Mouse (Mus musculus) layer of hippocampus, postnatal 25 days (tissue): ENCODE data around the gene Tcerg1l. TPM values are rescaled to one million over a fixed set of nuclear protein-coding genes. Genes with fewer than 3 reads are reported as not detected.

Experiments
- DNase-seq, 2 experiments: peaks; one replicate each; pipeline ENCODE4 v3.0.0; 2022; ENCODE audit warnings: mixed read lengths in 2 of 2, low spot score in 1 of 2; ENCODE audit errors: extremely low spot score in 1 of 2
- total RNA-seq, 2 experiments: library from RNA; stranded (reverse); gene quantifications; 2 replicates each; pipeline ENCODE4 v1.2.3; 2021

Gene Tcerg1l
- 10 to 100 TPM; 10.6 to 13.8 TPM for total RNA-seq

DNA sequence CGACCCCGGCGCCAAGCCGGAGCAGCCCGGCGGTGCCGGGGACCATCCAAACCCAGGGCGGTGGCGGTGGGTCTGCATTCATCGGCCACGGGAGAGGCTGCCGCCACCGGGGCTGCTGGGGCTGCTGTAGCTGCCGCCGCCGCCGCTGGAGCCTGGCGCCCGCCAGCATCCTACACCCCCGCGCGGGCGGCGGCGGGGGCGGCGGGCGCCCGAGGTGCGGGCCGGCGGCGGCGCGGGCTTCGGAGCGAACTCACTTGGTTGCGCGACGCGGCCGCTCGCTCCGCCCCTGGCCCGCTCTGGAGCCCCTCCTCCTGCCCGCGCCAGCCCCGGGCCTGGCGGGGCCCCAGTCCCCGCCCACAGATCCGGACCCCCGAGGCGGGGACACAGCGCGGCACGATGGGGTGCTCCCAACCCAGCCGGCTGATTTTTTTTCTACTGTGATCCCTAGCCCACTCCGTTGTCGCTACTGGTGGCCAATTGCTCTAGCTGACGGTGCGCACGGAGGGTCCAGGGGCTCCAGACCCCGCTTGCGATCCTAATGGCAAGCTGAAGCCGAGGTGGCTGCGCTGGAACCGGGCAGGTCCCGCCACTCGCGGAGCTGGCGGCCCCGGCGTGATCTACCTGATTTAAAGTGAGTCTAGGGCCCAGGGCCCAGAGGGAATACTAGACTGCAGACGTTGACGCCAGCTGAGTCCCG lies at the start of gene Tcerg1l:
Gene Tcerg1l, minus strand, starts transcription at position 246 of the 697 bp plus-strand sequence.
- peak; percentile 11 to 31 for DNase-seq

DNA sequence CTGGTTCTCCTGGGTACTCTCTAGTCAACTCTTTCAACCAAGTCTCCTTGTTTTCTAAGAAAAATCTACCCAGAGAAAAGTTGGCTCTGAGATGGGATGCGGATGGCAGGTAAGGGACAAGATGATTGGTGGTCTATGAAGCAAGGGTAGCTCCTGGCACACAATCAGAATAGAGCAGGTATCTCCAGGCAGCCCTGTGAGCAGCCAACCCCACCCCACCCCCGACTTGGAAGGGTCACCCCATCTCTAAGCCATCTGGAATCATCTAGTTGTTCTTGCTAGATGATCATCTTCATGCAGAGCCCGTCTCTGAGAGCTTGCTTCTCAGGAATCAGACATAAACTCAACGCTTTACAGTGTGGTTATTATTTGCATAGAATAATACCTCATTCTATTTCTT lies 44.6 kb upstream of the Tcerg1l start:
- DNase-seq: no peak

DNA sequence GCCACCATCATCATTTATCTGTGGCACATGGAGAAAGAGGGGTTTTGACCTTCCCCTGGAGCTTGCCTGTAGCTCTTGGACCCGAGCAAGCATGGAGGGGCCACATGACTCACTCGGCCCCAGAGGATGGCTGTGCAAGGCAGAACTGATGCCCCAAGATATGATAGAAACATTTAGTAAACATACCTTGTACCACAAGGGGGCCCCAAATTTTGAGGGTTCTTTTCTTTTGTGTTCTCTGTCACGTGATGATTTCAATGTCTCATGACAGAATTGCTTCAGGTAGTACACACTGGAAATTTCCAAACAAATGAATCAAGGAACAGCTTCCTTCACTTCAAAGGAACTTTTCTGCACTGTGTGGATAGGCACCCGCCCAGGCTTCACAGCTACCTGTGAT lies 35.0 kb upstream of the Tcerg1l start:
- DNase-seq: peak in 1 of 2 experiments; percentile 7

DNA sequence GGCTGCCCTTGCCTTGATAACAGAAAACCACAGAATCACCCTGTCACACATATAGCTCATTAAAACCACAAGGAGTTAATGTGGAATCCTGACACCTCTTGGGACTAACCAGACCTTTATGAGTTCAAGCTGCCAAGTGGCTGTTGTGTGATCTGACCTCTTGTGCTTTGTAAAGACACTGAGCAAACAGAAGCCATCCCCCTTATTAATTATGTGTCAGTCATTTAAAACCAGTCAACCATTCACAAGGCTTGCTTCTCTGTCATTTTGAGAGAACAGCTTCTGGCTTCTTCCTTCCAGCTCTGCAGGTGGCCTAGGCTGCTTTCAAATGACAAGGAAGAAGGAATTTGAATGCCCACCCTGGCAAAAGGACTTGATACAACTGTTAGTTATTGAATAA lies 33.9 kb upstream of the Tcerg1l start:
- no peak for DNase-seq

DNA sequence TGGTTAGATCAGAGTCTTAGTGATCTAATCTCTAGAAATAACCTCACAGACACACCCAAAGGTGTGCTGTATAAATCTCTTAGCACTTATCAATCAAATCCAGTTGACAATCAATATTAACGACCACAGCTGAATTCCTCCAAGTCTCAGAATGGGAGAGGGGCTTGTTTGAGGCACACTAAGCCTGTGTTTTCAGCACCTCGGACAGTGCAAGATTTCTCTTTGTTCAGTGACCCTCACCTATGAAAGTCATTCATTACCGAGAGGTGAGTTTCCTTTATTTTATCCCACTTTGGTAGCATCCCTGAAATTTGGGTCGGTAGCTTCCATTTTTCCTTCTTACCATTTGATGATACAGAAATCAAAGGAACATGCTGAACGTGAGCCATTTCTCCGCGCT lies 32.4 kb upstream of the Tcerg1l start:
- no peak for DNase-seq

DNA sequence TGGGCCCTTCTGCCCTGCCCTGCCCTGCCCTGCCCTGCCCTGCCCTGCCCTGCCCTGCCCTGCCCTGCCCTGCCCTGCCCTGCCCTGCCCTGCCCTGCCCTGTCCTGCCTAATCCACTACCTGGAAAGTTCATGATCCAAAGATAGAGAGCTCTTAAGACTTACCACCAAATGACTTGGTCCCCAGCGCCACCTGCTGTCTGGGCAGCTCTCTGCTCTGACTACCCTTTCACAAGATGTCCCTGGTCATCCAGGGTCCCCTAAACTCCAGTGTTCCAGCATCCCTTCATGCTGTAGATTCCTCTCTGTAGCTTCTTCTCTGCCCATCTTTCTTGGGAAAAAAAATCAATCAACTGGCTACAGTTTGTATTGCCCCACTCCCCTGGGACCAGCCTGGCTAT lies 31.3 kb upstream of the Tcerg1l start:
- peak; percentile 38 to 74 for DNase-seq

DNA sequence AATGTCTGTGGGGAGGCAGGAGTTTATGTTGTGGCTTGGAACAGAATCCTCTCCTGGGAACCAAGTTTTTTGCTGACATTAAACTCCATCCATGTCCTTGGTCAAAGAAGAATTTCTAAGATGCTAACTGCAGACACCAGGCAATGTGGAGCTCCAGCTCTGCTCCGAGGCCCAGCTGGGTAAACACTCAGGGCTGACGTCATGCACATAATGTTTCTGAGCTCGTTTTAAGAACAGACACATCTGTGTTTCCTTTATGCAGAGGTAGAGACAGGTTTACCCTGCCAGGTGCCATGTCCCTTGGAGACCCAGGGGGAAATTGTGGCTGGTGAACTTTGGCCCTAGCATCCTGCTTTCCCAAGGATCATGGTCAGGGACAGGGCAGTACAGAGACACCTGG lies 29.9 kb upstream of the Tcerg1l start:
- no peak for DNase-seq

DNA sequence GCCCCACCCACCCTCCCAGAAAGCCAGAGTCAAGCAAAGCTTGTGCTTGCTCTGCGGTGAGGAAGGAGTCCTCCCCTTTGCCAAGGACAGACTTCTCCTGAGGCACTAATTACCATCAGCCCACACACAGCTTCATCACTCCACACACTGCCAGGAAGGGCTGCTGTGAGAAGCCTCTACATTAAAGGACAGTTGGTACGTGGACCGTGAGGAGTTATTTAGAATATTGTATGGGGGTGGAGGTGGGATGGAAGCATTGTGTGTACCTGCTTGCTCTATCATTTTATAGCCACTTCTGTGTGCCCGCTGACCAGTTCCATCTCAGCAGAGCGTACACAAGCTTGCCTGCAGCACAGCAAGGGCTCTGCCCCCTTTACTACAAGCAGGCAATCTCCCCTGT lies 16.0 kb upstream of the Tcerg1l start:
- no peak for DNase-seq

DNA sequence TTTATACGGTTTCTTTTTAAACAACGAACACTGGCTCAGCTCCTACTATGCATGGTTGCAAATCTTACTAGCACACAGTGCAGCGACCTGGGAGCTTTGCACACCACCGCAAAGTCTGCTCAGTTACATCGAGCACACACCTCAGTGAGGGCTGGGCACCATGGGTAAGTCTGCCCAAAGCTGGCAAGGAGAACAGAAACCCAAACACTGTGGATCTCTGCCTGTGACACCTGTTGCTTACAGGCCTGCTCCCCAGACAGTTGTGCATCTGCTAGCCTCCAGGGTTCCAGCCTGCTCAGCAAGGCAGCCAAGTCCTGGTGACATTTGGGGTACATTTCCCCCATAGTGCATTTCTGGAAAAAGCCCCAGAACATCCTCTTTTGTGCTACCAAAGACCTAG lies 4.1 kb upstream of the Tcerg1l start:
- DNase-seq: no peak

DNA sequence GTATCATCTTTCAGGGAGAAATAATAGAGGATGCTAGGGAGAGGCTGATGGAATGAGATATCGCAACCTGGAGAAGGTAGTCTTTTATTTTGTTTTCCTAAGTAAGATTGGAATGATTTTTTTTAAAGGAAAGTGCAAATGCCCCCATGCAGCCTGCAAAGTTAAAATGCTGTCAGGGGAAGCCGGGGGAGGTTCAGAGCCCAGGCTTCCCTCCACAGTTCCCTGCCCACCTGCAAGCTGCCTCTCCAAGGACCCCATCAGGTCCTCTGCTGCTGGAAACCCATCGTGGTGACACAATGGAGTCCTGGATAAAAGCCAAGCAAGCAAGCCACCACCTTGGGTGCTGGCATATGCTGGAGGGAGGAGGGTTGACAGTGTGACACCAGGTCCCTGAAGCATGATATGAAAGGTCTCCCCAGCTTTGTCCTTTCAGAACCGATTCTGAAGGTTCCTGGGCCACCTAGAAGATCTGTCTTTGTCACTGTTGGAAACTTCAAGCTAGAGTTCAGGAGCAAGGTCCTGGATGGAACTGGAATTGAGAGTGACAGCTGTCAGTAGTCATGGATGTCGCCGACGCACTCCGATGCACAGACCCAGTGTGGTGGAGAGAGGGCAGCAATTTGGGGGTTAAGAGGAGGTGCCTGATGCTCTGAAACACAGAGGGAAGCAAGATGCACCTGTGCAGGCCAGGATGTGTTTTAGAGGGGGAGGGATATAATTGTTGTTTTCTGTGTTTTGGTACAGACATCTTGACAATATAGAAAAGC lies 3.2 kb upstream of the Tcerg1l start:
- no peak for DNase-seq

DNA sequence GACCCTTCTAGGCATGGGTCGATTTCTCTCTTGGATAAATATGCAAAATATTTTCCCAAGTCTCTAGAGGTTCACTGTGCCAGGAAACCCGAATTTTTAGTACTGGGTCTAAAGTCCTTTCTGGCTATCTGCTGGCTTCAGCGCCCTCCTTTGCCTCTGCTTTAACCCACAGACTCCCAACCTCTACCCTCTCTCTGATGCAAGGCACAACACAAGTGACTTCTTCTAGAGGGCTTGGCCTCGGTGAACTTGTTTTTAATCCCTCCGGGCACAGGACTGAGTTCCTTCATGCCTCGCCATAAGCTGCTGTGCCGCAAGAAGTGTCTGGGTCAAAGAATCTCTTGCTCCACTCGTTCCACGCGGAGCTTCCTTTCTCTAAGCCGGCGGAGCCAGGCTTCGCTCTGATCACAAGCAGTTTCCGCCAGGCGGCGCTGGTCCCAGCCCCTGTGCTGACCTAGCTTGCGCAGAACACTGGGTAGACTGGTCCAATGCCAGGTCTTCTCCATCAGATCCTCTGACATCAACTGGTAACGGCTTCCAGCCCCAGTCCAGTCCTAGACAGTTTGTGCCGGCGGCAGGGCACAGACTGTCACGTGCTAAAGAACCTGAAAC lies 758 bp upstream of the Tcerg1l start:
- DNase-seq: peak; percentile 67 to 78

DNA sequence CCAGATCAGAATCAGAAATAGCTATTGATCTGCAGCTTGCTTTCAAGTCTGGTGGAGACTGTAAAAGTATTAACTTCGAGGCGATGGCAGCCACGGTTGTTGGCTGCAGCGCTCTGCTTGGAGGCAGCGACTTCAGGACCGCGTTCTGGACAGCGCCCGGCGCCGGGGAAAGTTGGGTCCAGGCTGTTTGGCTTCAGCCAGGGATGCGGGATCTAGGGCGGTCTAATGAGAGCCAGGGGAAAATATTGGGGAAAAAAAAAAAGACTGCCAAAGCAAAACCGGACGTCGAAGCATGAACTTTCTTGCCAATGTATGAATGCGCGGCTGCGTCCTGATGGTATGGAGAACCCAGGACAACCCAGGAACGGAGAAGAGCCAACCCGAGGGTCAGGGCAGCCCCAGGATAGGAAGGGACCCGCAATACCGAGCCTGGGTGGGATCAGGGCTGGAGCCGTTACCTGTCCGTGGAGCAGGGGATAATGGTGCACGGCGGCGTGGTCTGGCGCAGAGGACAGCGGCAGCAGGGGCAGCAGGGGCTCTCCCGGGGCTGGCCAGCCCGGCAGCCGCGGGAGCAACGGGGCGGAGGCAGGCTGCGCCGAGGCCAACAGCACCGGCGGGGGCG lies 556 bp downstream of the Tcerg1l start:
- DNase-seq: peak; percentile 17 to 45

DNA sequence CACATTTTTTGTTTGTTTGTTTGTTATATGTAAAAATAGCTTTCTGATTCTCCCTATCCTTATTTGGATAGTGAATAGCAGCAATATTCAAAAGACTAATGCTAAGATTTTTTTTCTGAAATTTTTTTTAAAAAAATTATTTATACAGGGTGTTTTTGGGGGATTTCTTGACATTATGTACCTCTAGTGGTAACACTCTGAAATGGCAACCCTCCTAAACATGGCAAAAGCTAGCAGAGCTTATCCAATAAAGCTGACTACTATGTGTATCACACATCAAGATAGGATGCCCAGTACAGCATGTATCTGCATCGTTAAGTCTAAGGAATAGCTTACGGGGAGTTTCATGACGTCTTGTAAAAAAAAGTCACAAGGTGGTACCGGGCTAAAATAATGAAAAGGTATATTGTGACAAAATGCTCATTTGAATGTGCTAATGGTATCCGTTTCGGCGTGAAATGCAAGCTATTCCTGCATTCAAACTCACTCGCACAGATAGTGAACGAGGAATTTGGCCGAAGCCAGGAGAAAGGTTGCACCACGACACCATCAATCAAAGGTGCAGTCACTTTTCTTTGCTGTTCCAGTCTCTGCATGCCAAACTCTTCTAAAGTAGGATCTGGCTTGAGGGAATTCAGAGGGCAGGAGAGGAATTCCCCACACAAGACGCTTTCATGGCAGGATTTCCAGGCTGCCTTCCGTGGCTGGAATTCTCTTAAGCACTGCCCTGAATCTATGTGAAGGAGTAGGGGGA lies 1.2 kb downstream of the Tcerg1l start:
- no peak for DNase-seq

DNA sequence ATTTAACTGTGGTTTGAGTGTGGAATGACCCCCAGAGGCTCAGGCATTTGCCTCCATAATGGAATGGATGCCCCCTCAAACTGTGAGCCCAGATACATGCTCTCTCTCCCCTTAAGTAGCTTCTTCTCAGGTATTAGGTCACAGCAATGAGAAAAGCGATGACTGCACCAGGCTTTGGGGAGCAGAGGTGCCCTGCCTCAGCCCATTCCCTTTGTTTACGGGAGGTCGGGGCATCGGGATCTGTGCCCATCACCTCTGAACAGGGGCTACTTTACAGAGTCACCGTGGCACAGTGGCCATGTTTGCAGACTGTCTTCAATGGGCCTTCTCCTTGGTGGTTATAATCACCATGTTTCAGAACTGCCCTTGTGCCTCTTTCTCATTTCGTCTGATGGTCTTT lies 7.6 kb downstream of the Tcerg1l start:
- no peak for DNase-seq

DNA sequence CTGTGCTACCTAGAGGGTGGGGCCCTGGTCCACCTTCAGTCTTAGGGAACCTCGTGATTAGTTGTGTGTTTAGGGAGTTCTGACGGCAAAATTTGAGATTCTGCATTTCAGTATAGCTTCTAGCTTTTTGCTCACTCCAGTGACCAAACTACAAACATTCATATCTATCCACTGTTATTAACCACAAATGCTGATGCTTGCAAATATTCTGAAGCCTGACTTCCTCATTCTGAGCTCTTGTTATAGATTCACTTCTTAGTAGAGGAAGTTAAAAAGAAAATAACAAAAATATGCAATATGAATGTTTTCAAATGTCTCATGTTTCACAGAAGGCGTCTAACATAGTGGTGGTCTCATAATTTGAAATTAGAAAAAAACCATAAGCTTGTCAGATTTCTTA lies 8.5 kb downstream of the Tcerg1l start:
- no peak for DNase-seq

DNA sequence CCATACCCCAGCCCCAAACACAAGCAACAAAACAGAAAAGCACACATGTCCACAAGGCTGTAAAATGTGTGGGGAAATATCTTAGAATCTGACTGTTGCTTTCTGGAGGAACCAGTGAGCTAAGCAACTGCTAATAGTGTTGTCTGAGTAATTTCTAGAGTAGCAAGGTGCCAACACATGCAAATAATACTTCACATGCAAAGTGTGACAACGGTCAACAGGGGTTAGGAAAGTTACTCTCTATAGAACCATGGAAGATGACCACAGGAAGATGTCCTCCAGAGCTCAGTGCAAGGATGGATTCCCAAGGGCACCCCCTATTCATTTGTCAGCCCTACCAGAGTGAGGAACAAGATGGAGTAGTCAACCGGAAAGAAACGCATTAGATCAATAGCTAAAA lies 18.3 kb downstream of the Tcerg1l start:
- no peak for DNase-seq

DNA sequence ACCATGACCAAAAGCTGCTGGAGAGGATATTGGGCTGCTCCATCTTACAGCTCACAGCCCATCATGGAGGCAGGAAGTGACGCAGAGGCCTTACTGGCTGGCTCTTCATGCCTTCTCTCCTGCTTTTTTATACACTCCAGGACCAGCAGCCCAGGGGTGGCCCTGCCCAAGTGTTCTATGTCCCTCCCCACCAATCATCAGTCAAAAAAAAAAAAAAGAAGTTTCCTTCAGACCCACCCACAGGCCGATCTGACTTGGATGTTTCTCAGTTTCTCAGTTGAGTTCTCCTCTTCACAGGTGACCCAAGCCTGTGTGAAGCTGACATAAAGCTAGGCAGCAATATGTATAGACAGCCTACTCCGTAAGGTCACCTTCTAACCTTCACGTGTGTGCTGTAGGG lies 19.0 kb downstream of the Tcerg1l start:
- DNase-seq: no peak

DNA sequence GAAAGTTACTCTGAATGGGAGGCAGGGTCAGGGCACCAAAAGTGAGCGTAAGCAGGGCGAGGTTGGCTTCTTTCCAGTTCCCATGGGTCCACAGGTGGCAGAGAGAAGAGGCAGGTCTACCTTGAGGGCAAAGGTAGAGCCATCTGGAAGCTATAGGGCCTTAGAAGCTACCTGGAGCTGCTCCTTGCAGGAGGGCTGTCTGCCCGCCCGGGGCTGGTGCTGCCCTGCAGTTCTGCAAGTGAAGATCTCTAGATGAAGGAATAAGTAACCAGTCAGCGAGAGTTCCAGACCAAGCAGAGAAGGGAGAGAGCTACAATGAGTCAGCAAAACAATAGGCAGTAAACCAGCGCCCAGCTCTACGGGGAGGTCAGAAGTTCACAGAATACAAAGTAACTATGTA lies 22.0 kb downstream of the Tcerg1l start:
- no peak for DNase-seq

DNA sequence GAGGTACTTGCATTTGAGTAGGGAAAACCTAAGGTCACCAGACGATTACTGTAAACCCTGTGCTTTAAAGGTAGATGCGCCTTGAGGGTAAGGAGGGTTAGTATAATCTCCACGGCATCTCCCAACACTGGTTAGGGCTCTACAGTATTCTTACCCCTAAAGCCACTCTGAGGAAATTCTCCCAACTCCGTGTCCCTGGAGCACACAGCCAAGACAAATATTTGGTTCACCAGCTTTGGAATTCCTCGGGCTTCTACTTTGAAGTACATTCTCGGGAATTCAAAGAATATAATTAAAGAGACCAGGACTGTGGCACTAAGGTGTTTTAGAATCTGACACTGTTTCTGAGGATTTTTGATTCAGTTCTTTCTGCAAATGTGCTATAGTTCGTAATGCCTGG lies 23.2 kb downstream of the Tcerg1l start:
- no peak for DNase-seq

DNA sequence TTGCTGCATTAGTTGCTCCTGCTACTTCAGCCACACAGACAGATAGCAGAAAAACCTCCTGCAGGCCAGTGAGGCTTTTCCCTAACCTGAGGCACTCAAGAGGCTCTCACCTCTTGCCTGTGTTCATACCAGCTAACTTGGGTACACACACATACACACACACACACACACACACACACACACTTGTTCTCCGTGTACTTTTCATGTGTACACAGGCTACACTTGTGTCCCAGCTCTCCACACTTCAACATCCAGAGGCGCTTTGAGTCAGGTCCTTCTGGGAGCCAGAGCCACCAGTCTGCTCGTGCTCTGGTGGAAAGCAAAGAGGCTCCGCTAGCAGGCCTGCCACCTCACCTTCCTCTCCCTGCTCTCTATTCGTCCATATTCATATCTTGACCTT lies 24.0 kb downstream of the Tcerg1l start:
- DNase-seq: no peak

DNA sequence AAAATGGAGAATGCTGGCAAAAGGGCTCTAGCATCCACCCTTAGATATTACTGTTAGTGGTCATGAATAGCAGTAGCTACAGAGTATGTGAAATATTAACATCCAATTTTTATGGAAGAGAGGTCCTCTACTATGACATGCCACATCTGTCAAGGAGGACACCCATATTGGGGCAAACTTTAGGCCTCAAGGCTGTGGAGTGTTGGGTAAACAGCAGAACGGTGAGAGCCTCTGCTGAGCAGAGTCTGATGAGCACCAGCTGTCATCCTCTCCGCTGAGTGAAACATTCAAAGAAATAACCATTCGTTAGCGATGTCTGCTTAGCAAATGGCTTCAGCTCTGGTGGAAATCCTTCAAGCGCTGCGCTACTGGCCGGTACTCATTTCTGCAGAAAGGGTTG lies 30.0 kb downstream of the Tcerg1l start:
- no peak for DNase-seq
